Mouse (Mus musculus) cortical plate, adult 2 months (tissue): ENCODE measurements around the gene Fstl3.

Experiments used
- CTCF ChIP-seq: fragments of 200-500 bp; IDR thresholded peaks from 2 replicates; pipeline ENCODE4 v1.5.1; 2011; ENCODE audit warnings: mild to moderate bottlenecking, control low read depth, low read length; ENCODE audit not compliant: insufficient read depth; ENCODE audit errors: extremely low read depth
- POLR2A ChIP-seq: fragments of 200-500 bp; IDR thresholded peaks from 2 replicates; pipeline ENCODE4 v1.6.1; 2011; ENCODE audit warnings: mild to moderate bottlenecking, low read length, control low read depth; ENCODE audit not compliant: insufficient read depth; ENCODE audit errors: extremely low read depth

GRCm38 (mm10) chr10:79783920-79784800 lies 7.1 kb downstream of the Fstl3 start:
- peak; percentile 41 for TF ChIP-seq CTCF
- TF ChIP-seq POLR2A: no peak
